Mouse (Mus musculus) layer of hippocampus, adult 18-20 months (tissue): ENCODE data around the gene Atg9b. TPM values are rescaled to one million over a fixed set of nuclear protein-coding genes. Genes with fewer than 3 reads are reported as not detected.

ENCODE experiments used
- DNase-seq, 2 experiments: peaks; one replicate each; pipeline ENCODE4 v3.0.0; 2022; ENCODE audit warnings: low spot score in 2 of 2
- long read RNA-seq: library from polyadenylated mRNA; stranded (forward); transcript quantifications from one replicate; pipeline ENCODE4 v2.0.0, GENCODE M21; 2021
- total RNA-seq, 2 experiments: library from RNA; stranded (reverse); gene quantifications; 2 replicates each; pipeline ENCODE4 v1.2.3; 2021

The Atg9b gene
- total RNA-seq = 1 to 10 TPM; 3.0 to 3.7 TPM
- long read RNA-seq, partial matches to known transcripts = 5 of 6 reads
- long read RNA-seq, other reads (novel, unspliced or antisense) = 1 of 6 reads

- no peak for DNase-seq
These were observed at the start of gene Atg9b for GRCm38 (mm10) chr5:24391864-24392263. Gene Atg9b (minus strand): TSS chr5:24392143.

GRCm38 (mm10) chr5:24441187-24441586, 49.2 kb upstream of the Atg9b start:
- no peak for DNase-seq

GRCm38 (mm10) chr5:24433993-24434392, 42.0 kb upstream of the Atg9b start:
- no peak for DNase-seq

GRCm38 (mm10) chr5:24428596-24428995, 36.7 kb upstream of the Atg9b start:
- DNase-seq = no peak

- no peak for DNase-seq
These were observed 36.0 kb upstream of the Atg9b start for GRCm38 (mm10) chr5:24427981-24428402.

GRCm38 (mm10) chr5:24427285-24427633, 35.3 kb upstream of the Atg9b start:
- DNase-seq = no peak

GRCm38 (mm10) chr5:24426556-24427284, 34.8 kb upstream of the Atg9b start:
- no peak for DNase-seq

GRCm38 (mm10) chr5:24426037-24426432, 34.1 kb upstream of the Atg9b start:
- DNase-seq = no peak

GRCm38 (mm10) chr5:24425421-24426036, 33.6 kb upstream of the Atg9b start:
- DNase-seq = no peak

- peak; percentile 48 to 73 for DNase-seq
These were observed 33.0 kb upstream of the Atg9b start for GRCm38 (mm10) chr5:24424861-24425411.

GRCm38 (mm10) chr5:24424004-24424781, 32.2 kb upstream of the Atg9b start:
- DNase-seq = no peak

- DNase-seq = peak; percentile 100
These were observed 31.4 kb upstream of the Atg9b start, which contains the start of the genes Cdk5 and Slc4a2 for GRCm38 (mm10) chr5:24423129-24424003. Gene Cdk5 (minus strand): TSS chr5:24423530. Gene Slc4a2 (plus strand): TSS chr5:24423837.

- DNase-seq = no peak
These were observed 28.4 kb upstream of the Atg9b start for GRCm38 (mm10) chr5:24420381-24420780.

- DNase-seq = no peak
These were observed 25.6 kb upstream of the Atg9b start for GRCm38 (mm10) chr5:24417587-24417986.

GRCm38 (mm10) chr5:24416222-24416736, 24.3 kb upstream of the Atg9b start:
- DNase-seq = peak; percentile 54 to 84

GRCm38 (mm10) chr5:24413938-24414337, 22.0 kb upstream of the Atg9b start:
- DNase-seq = no peak

GRCm38 (mm10) chr5:24413042-24413693, 21.2 kb upstream of the Atg9b start, which contains the start of gene Asic3:
Gene Asic3 (plus strand): TSS chr5:24413392.
- DNase-seq = no peak

- DNase-seq = no peak
These were observed 20.1 kb upstream of the Atg9b start for GRCm38 (mm10) chr5:24412063-24412462.

- DNase-seq = no peak
These were observed 17.5 kb upstream of the Atg9b start for GRCm38 (mm10) chr5:24409466-24409865.

GRCm38 (mm10) chr5:24408651-24409050, 16.7 kb upstream of the Atg9b start:
- no peak for DNase-seq
